24 mouse cellular contexts compared by ENCODE assay signal in genomic region chr13:51859174-51859573, GRCm38 (mm10).
"Had no signal": no experiment of that assay in that cellular context is flagged by ENCODE, and none has a peak within 500 bp of the region (broad histone marks: within the 10 kb centered on the region; RNA-seq: fewer than 3 reads in every experiment).

No protein-coding gene starts in this region.

- H3K9me3 ChIP-seq: heart, embryonic 13.5 days; heart, embryonic 15.5 days; hindbrain, embryonic 12.5 days; hindbrain, embryonic 15.5 days; limb, embryonic 10.5 days; limb, embryonic 12.5 days; liver, embryonic 13.5 days had no signal

- H3K27ac ChIP-seq: gastrocnemius, adult 2 months; heart, adult 2 months; heart, embryonic 13.5 days; heart, embryonic 15.5 days; hindbrain, embryonic 12.5 days; hindbrain, embryonic 15.5 days; hindbrain, postnatal 0 days; layer of hippocampus, adult 2 months; left cerebral cortex, adult 2 months; limb, embryonic 10.5 days; limb, embryonic 12.5 days; liver, embryonic 13.5 days had no signal

- H3K9ac ChIP-seq: heart, embryonic 15.5 days; hindbrain, embryonic 12.5 days; hindbrain, embryonic 15.5 days; limb, embryonic 12.5 days; liver, embryonic 13.5 days had no signal

- H3K4me1 ChIP-seq: hindbrain, embryonic 15.5 days had no signal

- H3K36me3 ChIP-seq: heart, embryonic 13.5 days; heart, embryonic 15.5 days; hindbrain, embryonic 12.5 days; hindbrain, embryonic 15.5 days; limb, embryonic 10.5 days; limb, embryonic 12.5 days; liver, embryonic 13.5 days had no signal

- H3K4me2 ChIP-seq: heart, embryonic 13.5 days; heart, embryonic 15.5 days; hindbrain, embryonic 12.5 days; hindbrain, embryonic 15.5 days; limb, embryonic 12.5 days; liver, embryonic 11.5 days; liver, embryonic 13.5 days had no signal

- H3K4me3 ChIP-seq: gastrocnemius, adult 2 months; heart, adult 2 months; heart, embryonic 13.5 days; heart, embryonic 15.5 days; hindbrain, embryonic 12.5 days; hindbrain, embryonic 15.5 days; layer of hippocampus, adult 2 months; left cerebral cortex, adult 2 months; limb, embryonic 10.5 days; limb, embryonic 12.5 days; liver, embryonic 13.5 days had no signal

- ATAC-seq: hindbrain, postnatal 0 days had no signal

- DNase-seq: gastrocnemius, adult 2 months; gastrocnemius, postnatal 10 days; gastrocnemius, postnatal 25 days; heart, adult 11 months; heart, adult 2 months; heart, postnatal 14 days; heart, postnatal 36 days; kidney, adult 11 months; kidney, adult 2 months; kidney, postnatal 10 days; kidney, postnatal 25 days; kidney, postnatal 4 days; liver; liver, embryonic 13.5 days had no signal

- H3K27me3 ChIP-seq: heart, embryonic 15.5 days; hindbrain, embryonic 15.5 days had no signal
